Mouse (Mus musculus): Measurements from ENCODE around the gene Rora.

The Rora gene

GRCm38 (mm10) chr9:69213796-69214195, 560.2 kb downstream of the Rora start:
- no peak for DNase-seq (ENCODE audit: low spot score in 2 of 2)

GRCm38 (mm10) chr9:69224841-69225240, 571.3 kb downstream of the Rora start:
- no peak for DNase-seq (ENCODE audit: low spot score in 2 of 2)

GRCm38 (mm10) chr9:69226424-69226823, 572.8 kb downstream of the Rora start:
- no peak for DNase-seq (ENCODE audit: low spot score in 2 of 2)

GRCm38 (mm10) chr9:69227806-69228205, 574.2 kb downstream of the Rora start:
- DNase-seq (ENCODE audit: low spot score in 2 of 2), result no peak

GRCm38 (mm10) chr9:69229935-69230334, 576.3 kb downstream of the Rora start:
- no peak for DNase-seq (ENCODE audit: low spot score in 2 of 2)

- DNase-seq (ENCODE audit: low spot score in 2 of 2), result no peak
These were observed 580.9 kb downstream of the Rora start for GRCm38 (mm10) chr9:69234526-69234925.

- no peak for DNase-seq (ENCODE audit: low spot score in 2 of 2)
These were observed 583.7 kb downstream of the Rora start for GRCm38 (mm10) chr9:69237316-69237715.

GRCm38 (mm10) chr9:69242538-69242937, 589.0 kb downstream of the Rora start:
- no peak for DNase-seq (ENCODE audit: low spot score in 2 of 2)

GRCm38 (mm10) chr9:69243626-69244025, 590.0 kb downstream of the Rora start:
- no peak for DNase-seq (ENCODE audit: low spot score in 2 of 2)

- no peak for DNase-seq (ENCODE audit: low spot score in 2 of 2)
These were observed 592.6 kb downstream of the Rora start for GRCm38 (mm10) chr9:69246225-69246624.

- no peak for DNase-seq (ENCODE audit: low spot score in 2 of 2)
These were observed 596.0 kb downstream of the Rora start for GRCm38 (mm10) chr9:69249586-69249985.

GRCm38 (mm10) chr9:69250326-69250725, 596.7 kb downstream of the Rora start:
- no peak for DNase-seq (ENCODE audit: low spot score in 2 of 2)

GRCm38 (mm10) chr9:69258506-69258905, 604.9 kb downstream of the Rora start:
- no peak for DNase-seq (ENCODE audit: low spot score in 2 of 2)

- peak in 1 of 2 experiments; percentile 33 for DNase-seq (ENCODE audit: low spot score in 2 of 2)
These were observed 605.8 kb downstream of the Rora start for GRCm38 (mm10) chr9:69259382-69259781.

- no peak for DNase-seq (ENCODE audit: low spot score in 2 of 2)
These were observed 611.6 kb downstream of the Rora start for GRCm38 (mm10) chr9:69265151-69265550.

GRCm38 (mm10) chr9:69270374-69270773, 616.8 kb downstream of the Rora start:
- DNase-seq (ENCODE audit: low spot score in 2 of 2), result no peak

GRCm38 (mm10) chr9:69270931-69271330, 617.3 kb downstream of the Rora start:
- DNase-seq (ENCODE audit: low spot score in 2 of 2), result no peak

- no peak for DNase-seq (ENCODE audit: low spot score in 2 of 2)
These were observed 619.3 kb downstream of the Rora start for GRCm38 (mm10) chr9:69272884-69273283.

GRCm38 (mm10) chr9:69274766-69275485, 621.3 kb downstream of the Rora start:
- DNase-seq (ENCODE audit: low spot score in 2 of 2), result no peak

GRCm38 (mm10) chr9:69277256-69277655, 623.7 kb downstream of the Rora start:
- DNase-seq (ENCODE audit: low spot score in 2 of 2), result no peak

- no peak for DNase-seq (ENCODE audit: low spot score in 2 of 2)
These were observed 631.4 kb downstream of the Rora start for GRCm38 (mm10) chr9:69285011-69285410.

- no peak for DNase-seq (ENCODE audit: low spot score in 2 of 2)
These were observed 634.5 kb downstream of the Rora start for GRCm38 (mm10) chr9:69288113-69288512.

- no peak for DNase-seq (ENCODE audit: low spot score in 2 of 2)
These were observed 635.0 kb downstream of the Rora start for GRCm38 (mm10) chr9:69288586-69288985.

Data from cerebellum, postnatal 4 days (tissue).